Mouse (Mus musculus) CD4-positive, CD25-positive, alpha-beta regulatory T cell, adult 4 months (primary cell): ENCODE results near the gene Gm49321. TPM values are rescaled to one million over a fixed set of nuclear protein-coding genes. Genes with fewer than 3 reads are reported as not detected.
A peak's percentile ranks its signal among the peaks of the same experiment; 100 is the strongest.

Experiments used
- ATAC-seq: one replicate; pipeline ENCODE4 v1.8.0; 2017
- polyA plus RNA-seq, 2 experiments: library from polyadenylated mRNA; unstranded; fragments of 100-300 nt; shearing (Covaris generic); gene quantifications; one replicate each; pipeline ENCODE4 v1.2.1; 2017

The Gm49321 gene
- 10 to 100 TPM; 13.2 to 14.3 TPM for polyA plus RNA-seq

DNA sequence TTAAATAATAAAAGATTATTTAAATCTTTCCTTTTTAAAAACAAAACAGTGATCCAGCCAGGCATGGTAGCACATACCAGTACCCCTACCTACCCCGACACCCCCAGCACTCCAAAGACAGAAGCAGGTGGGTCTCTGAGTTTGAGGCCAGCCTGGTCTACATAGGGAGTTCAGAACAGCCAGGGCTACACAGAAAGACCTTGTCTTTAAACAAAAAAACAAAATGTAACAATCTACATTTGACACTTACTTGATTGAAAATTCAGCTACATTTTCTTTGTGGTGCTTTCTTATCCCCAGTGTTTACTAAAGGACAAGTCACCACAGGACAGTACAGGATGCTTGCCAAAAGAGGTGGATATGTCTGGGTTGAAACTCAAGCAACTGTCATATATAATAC, at the start of gene Gm49321:
Gene Gm49321, plus strand, starts transcription at position 301 of the 400 bp plus-strand sequence.
- ATAC-seq: no peak

DNA sequence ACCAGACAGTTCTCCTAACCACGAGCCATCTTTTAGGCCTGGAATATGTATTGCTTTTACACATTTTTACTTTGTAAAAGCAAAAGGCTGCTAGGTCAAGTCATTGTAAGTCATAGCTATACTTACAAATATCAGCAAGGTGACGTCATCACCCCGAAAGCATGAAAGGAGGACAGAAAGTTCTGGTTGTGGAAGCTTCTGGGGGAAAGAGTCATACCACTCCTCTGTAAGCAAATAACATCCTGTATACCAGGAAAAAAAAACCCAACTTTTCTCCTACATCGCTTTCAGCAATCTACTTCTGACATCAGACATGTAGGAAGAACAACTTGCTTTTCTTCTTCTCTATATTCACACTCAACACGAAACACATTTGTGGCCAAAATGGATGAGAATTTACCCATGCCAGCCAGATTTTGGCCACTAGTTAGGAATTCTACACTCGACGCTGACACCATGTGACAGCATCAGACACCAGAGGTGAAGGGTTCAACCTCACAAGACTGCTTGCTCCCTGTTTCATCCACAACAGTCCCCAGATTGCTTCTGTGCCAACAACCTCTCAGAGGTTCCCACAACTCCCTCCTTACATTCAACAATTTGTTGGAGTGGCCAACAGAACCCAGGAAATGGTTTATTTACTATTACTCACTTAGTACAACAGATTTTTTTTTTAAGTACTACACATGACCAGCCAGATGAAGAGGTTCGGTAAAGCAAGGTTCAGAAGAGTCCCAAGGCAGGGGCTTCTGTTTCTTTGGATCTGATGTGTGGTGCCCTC, 49.3 kb upstream of the Gm49321 start:
- ATAC-seq: peak; percentile 89

DNA sequence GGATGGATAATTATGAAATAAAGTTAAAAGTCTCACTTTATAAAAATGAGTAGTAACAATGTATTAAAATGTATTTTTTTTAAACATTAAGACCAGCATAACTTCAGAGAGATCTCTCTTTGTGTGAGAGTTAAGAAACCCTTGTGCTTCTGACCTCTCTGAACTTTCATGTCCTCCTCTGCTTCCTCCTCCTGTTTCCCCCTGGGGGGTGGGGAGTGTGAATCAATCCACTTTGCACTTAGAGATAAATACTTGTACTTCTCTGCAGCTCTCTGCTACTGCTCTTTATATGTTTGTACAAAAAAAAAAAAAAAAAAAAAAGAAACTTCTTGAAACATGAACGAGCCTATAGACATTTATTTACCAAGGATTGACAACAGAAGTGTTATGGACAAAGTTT, 47.9 kb upstream of the Gm49321 start:
- ATAC-seq: no peak

DNA sequence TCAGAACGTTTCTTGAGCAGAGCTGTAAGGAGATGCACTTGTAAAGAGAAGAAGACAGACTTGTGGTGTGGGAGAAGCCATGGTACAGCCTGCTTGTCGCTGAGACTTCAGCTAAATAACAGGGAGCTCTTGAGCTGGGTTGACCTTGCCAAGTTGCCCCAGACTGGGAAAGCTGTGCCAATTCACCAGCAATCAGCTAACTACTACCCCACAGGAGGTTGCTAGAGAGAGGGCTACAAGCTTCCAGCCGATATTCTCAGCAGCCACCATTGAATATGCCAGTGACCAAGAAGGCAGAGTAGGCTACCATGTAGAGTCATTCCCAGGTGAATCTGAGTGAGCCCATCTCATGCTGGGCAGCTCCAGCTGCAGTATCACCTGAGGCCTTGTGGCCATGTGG, 47.4 kb upstream of the Gm49321 start:
- ATAC-seq: no peak

DNA sequence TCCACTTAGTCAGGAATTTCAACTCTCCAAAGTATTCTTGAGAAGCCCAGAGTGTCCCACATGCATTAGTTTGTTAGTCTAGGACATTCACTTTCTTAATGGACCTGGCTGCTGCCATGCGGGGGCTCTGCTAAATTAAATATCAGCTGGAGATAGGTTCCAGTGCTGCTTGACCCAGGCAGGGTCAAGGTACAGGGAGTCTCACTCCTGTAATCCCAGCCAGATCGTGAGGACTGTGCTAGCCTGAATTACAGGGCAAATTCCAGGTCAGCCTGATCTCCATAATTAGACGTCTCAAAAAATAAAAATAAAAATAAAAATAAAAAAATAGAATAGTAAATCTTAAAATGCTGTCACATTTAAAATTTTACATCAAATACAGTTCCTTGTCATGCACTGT, 44.8 kb upstream of the Gm49321 start:
- no peak for ATAC-seq

DNA sequence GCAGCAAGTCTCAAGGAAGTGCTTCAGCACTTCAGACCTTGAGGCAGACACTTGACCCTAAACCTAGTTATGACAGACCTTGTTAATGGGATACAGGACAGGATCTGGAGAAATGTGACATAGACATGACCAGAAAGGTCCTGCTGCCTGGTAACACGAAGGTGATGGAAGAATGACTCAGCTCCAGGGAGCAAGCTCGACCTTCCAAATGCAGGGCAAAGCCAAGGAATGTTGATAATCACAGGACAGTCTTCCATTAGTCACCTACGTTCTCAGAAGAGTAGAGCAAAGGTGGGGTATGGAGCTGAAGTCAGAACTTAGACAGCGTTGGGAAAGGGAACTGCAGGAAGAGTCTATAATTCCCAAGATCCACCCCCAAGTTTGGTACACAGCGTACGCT, 42.6 kb upstream of the Gm49321 start:
- ATAC-seq: no peak

DNA sequence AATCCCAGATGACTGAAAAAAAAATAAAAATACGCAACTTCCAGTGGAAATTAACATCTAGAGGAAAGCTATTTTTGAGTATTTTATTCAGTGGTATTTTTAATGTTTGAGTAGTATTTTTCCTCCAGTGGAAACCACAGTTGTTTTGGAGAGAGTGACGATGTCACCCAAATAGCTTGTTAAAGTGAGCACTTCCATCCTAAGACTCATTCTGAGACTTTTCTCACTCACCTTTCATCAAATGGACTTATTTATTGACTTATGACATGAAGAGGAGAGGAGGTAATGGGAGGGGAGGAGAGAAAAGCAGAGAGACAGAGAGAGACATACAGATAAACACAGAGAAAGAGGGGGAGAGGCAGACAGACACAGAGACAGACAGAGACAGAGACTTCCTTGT, 41.8 kb upstream of the Gm49321 start:
- ATAC-seq: peak; percentile 57

DNA sequence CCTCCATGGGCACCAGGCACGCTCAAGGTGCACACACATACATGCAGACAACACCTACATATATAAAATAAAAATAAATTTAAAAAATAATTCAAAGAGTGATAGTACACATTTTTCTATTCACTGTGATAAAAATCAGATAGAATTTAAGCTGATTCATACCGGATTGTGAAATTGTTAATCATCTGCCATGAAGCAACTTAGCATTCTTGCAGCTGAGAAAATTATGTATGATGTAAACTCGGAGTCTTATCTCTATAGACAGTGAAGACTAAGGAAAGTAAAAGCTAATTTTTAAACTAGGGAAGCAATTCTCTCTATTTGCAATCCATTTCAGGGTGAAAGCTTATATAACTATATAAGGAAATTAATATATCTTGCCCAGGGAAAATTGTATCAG, 41.0 kb upstream of the Gm49321 start:
- ATAC-seq: no peak

DNA sequence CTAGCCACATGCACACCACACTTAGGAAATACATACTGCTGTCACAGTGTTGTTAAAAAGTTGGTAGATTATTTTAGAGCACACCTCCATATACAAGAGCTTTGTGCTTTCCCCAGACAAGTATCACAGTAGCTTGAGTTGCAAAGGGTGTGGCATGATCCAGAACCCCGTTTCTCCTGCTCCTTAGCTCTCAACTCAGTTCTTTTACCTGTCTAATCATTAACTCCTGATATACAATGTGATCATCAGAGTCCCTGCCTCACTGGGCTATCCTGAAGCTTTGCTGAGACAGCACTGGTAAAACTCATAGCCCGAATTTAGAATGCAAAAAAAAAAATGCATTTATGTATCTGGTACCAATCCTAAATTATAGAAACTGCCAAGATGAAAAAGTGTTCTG, 39.2 kb upstream of the Gm49321 start:
- no peak for ATAC-seq

DNA sequence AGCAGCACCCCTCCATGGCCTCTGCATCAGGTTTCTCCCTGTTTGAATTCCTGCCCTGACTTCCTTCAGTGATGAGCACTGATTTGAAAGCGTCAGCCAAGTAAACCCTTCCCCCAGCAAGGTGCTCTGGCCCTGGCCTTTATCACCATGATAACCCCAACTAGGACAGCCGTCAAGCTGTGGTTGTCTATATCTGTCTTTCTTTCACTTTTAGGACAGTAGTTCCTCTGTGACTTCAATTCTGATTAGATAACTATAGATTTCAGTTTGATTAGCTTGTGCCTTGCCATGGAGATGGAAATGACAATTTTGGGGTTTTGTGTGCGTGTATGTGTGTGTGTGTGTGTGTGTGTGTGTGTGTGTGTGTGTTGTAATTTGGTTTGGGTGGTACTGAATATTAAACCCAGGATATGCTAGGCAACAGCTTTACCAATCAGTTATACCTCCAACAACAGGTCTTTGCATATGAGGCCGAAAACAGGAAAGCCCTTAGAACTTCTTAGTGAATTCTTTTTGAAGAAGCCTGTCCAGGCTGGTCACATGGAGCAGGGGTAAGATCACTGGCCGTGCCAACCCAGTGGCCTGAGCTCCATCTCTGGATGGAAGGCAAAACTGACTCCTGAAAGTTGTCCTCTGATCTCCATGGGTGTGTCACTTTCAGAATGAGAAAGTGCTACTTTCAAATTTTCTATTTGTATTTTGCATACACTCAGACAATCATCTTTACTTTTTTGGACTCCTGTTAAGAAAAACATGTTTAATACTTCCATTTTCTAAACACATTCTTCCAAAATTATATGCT, 33.1 kb upstream of the Gm49321 start:
- no peak for ATAC-seq

DNA sequence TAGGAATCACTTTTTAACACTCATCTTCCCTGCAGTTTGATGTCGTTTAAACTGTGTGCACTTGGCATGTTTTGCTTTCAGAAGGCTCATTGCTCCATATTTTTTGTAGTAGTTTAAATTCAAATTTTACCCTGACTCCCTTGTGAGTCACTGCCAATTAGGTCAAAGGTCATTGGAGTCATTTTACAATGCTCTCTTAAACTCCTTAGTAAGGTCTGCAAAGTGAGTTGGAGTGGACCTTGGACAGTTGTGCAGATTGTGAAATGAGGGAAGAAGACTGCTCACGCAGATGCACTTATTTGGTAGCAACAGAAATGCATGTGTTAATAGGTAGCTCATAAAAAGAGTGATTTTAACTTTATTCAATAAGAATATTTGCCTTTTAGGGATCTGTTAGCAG, 32.4 kb upstream of the Gm49321 start:
- ATAC-seq: no peak

DNA sequence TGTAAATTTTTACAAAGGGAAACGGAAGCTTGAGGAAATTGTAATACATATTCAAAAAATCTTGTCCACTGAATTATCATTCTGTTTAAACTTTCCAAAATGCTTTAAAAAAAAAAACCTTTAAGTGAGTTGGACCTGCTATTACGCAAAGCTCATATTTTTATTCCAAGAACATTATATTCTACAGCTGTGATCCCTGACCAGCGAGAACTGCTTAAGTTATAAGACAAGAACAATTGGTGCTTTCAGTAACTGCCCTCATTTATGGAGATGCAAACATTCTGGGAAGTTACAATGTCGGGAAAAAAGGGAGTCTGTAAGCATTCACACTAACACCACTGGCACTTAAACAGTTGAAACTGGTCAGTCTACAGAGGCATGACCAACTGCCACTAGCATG, 31.9 kb upstream of the Gm49321 start:
- ATAC-seq: no peak

DNA sequence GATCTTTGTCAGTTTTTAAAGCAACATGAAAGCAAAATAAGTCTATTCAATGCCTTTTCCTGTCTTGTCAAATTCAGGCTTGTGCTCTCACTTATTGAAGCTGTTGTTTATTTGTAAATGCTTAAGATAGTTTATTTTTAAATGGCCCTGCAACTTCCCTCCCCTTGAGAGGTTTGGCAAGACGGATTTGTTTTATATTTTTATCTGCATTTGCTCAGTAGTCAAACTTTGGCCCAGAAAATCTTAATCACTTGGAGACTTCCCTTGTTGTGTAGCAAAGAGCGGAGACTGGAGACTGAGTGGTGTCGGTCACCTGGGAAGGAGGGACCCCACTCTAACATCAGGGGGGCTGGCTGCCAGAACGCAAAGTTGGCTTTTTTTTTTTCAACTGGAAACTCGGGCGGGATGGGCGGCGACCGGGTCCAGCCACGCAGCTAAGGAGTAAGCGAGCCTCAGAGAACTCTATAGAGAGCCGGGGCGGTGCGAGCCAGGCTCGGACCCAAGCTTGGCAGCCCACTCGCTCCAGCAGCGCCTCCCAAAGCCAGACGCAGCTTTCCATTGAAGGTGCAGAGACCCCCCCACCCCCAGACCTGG, 30.3 kb upstream of the Gm49321 start:
- ATAC-seq: no peak

DNA sequence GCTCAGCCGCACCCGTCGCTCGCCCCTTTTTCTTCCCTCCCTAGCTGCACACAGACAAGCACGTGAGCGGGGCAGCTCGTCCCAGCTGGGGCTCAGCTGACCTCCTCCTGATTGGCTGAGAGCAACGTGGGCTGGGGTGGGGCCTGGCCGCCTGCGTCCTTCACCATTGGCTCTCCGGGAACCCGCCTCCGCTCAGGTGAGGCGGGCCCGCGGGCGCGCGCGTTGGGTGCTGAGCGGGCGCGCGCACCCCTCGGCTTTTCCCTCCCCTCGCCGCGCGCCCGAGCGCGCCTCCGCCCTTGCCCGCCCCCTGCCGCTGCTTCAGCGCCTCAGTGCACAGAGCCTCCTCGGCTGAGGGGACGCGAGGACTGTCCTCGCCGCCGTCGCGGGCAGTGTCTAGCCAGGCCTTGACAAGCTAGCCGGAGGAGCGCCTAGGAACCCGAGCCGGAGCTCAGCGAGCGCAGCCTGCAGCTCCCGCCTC, 29.7 kb upstream of the Gm49321 start:
- ATAC-seq: peak; percentile 89

DNA sequence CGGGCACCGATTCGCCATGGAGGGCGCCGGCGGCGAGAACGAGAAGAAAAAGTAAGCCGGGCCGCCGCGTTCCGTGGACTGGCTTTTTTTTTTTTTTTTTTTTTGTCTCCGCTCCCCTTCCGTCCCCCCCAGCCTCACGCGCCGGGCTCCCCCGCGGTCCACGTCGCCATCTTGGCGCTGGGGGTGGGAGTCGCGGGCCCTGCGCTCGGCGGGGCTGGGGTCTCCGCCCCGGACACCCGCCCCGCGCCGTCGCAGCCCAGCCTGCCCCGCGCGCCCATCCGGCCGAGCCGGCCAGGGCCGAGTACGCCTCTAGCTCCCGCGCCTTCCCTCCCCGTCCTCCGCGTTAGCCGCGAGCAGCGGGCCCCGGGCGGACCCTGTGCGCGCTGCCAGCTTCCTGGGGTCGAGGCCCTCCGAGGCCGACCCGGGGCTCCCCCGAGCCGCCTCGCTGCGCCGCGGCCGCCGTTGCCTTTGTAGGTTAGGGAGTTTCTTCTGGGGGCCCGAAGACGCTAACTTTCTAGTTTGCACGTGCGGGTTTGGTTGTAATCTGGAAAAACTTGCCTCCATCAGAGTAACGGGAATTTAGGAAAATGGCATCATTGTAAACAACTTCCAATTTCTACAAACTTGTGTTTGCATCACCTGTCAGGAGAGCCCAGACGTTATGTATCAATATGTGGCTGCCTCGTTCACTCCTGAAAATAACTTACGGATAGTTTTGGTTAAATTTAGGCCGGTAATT, 29.0 kb upstream of the Gm49321 start:
- peak; percentile 26 for ATAC-seq

DNA sequence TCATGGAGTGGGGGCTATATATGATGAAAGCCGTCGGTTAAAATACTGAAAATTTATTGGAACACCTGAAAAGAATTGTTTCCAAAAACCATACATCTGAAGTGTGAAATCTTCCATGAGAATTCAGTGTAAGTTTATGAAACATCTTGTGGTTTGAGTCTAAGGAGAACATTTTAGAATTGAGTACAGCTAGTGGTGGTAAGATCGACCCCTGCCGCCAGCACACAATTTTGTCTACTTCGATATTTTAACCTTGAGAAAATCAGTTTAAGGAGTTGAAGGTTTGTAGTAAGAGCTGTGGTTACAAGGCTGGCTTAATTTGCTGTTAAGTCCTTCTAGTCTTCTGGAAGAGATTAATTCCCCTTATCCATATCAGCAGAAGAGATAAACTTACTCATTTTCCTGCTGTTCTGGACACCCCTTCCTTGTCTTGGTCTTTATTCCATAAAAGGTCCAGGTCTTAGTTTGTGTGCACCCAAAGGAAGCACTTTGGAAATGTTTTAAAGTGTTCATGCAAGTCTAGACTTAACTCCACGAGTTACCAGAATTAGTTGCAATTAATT, 28.4 kb upstream of the Gm49321 start:
- no peak for ATAC-seq

DNA sequence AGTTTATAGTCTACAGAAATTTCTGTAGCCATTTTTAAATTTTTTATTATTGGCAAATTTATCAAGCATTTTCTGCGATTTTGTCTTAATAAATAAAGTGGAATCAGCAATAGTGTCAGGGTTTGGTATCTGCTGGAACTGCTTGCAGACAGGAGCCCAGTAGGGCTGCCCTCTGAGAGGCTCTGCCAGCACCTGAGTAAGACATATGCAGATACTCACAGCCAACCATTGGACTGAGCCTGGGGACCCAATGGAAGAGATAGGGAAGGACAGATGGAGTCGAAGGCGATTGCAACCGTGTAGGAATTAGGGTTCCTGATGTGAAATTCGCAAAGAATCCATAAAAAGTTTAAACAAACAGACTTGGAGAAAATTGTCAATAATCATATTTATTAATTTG, 19.0 kb upstream of the Gm49321 start:
- ATAC-seq: no peak

DNA sequence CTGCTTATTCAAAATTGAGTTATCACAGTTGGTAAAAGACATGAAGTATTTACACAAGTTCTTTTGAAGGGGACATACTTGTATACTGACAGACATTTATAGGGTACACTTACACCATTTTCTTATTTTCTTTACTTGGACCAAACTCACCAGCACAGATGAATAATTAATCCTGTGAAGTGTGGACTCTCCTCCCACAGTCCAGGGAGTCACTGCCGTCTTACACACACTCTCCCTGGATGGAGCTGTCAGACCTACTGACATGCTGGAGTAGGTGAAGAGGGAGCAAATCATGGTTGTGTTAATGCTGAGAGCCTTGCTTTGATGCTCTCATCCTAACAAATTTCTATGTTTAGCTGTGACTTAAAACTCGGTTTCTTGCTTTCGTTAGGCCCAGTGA, 7.2 kb upstream of the Gm49321 start:
- no peak for ATAC-seq

DNA sequence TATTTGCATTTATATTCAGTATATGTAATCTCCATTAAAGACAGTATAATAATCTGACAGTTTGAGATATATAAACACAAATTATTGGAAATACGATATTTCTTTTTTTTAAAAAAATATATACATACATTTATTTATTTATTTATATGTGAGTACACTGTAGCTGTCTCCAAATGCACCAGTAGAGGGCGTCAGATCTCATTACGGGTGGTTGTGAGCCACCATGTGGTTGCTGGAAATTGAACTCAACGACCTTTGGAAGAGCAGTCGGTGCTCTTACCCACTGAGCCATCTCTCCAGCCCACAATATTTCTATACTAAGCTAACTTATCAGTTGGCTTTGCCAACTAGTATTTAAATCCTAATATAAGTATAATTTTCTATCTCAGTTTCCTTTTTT, 6.2 kb upstream of the Gm49321 start:
- no peak for ATAC-seq

DNA sequence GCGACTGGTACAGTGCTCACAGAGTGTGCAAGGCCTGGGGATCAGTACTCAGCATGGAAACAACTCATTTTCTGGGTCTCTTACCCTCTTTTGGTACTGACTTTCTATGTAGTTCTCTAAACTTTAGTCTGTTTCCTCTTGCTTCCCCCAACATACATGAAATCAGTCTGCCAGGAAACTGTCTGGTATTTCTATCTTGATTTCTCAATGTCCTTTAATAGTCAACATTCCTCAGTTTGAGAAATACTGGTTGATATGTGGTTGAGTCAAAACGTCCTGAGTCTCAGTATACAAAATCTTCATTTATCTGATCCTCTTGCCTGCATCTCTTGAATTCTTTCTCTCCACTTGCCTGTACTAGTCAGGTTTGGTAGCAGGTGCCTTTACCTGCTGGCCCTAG, 2.9 kb upstream of the Gm49321 start:
- ATAC-seq: no peak

DNA sequence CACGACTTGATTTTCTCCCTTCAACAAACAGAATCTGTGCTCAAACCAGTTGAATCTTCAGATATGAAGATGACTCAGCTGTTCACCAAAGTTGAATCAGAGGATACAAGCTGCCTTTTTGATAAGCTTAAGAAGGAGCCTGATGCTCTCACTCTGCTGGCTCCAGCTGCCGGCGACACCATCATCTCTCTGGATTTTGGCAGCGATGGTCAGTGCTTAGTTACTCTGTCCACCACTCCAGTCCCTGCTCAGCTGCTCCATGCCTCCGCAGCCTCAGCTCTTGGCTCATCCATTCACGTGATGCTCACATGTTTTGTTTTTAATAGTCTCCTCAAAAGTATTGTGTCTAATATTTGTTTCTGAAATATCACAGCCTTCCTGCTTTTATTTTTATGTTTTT, 2.1 kb downstream of the Gm49321 start:
- no peak for ATAC-seq

DNA sequence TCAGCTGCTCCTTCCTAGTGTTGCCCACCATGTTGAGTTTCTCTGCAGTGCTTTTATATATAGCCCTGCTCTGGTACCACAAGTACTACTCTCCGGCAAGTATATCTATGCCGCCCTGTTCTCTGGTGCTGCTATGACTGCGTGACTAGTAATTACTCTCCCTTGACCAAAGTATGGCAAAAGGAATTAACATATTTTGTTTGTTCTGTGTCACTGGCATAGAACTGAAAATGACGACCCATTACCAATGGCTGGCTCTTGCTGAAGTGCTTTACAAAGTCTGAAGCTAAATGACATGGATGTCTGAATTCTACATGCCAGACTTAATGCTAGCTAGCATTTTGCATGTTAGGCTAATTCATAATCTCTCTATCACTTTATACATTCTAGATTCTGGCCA, 11.0 kb downstream of the Gm49321 start:
- no peak for ATAC-seq
